Mouse (Mus musculus): ENCODE measurements around the gene 1700029F12Rik.

DNA sequence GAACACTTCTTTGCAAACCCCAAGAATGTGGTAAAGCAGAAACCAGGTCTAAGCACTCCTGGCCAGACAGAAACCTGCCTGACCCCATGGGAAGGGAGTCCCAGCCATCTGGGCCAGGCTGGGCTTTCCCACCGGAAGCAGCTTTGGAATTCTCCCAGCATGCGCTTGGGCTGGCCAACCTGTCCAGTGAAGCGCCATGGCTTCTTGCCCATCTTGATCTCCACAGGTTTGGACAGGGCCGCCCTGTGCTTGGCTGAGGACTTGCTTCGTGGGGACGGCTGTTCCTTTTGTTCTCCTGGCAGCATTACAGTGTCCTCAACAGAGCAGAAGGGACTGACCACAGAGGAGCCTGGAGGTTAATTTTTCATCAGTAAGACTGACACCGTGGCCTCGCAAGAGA lies 19.7 kb upstream of the 1700029F12Rik start:
- TF ChIP-seq CTCF (IDR thresholded peaks at IDR 0.05; ENCODE audit: control insufficient read depth, insufficient read depth, insufficient read length) (no peak), MAX (IDR thresholded peaks at IDR 0.05) (no peak), CEBPB (IDR thresholded peaks at IDR 0.05; ENCODE audit: low read depth) (no peak), FOSL1 (IDR thresholded peaks at IDR 0.05; ENCODE audit: insufficient read depth, low read length, poor library complexity, severe bottlenecking) (no peak), MYOD1 (IDR thresholded peaks at IDR 0.05; ENCODE audit: control insufficient read depth, insufficient read length, low read depth) (no peak), USF1 (IDR thresholded peaks at IDR 0.05; ENCODE audit: low read depth) (no peak), MYOG (IDR thresholded peaks at IDR 0.05; ENCODE audit: control insufficient read depth, extremely low read depth, insufficient read length) (no peak)
